8 mouse cellular contexts compared by ENCODE assay signal in the genomic region with DNA sequence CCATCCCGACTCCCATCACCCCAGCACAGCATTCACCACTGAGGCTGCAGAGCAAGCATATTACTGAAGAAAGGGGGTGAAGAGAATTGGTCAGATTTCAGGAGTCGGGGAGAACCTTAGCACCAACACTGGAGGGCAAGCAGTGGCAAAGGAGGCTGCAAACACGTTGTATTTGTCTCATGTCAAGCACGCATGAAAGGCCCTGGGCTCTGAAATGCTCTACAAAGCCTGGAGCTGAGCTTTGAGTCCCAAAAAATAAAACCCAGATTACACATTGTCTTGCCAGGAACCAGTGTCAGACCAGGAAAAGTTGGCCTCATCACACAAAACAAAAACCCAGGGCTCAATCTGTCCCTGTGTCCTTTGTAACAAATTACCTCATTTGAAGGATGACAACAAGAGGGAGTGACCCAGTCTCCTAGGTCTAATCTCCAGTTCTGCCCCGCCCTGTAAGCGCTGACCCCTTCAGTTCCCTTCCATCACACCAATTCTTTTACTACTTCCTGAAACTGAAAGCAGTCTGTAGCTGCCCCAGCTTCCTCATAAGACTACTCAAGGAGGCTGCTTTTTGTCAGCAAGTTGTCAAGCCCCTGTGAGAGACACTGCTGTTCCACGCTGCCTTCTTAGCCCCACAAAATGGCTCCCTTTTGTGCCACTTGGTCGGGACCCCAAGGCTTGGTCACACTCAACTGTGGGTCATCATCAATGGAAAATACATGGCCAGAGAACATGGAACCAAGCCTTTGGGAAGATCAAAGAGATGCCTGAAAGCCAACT. TPM values are rescaled to one million over a fixed set of nuclear protein-coding genes. Genes with fewer than 3 reads are reported as not detected.
DNase-seq lines count a peak whose midpoint lies in the region; ATAC-seq and TF ChIP-seq lines count a peak whose summit lies in the region.

No protein-coding gene starts in this region.

- no peaks in the 10 kb centered on the region for H3K27me3 ChIP-seq in limb, embryonic 12.5 days
- no peaks in the 10 kb centered on the region for H3K27me3 ChIP-seq in midbrain, embryonic 13.5 days
- no peaks in the 10 kb centered on the region for H3K27me3 ChIP-seq in stomach, postnatal 0 days (ENCODE audit: control insufficient read depth, insufficient read depth, low read length)

- WGBS in limb, embryonic 12.5 days = 40% methylated on average over 8 of the region's 8 CpGs
- 9% methylated on average over 8 of the region's 8 CpGs for WGBS in midbrain, embryonic 13.5 days
- WGBS in stomach, postnatal 0 days = 15% methylated on average over 8 of the region's 8 CpGs

- no peaks in the 10 kb centered on the region for H3K36me3 ChIP-seq in limb, embryonic 12.5 days
- peaks cover 6% of the 10 kb centered on the region; the same call in 1 of the 2 replicates for H3K36me3 ChIP-seq in midbrain, embryonic 13.5 days
- H3K36me3 ChIP-seq in stomach, postnatal 0 days (ENCODE audit: control insufficient read depth, insufficient read depth, low read length) = no peaks in the 10 kb centered on the region

- peak overlapping the region; percentile 92 for H3K9ac ChIP-seq in limb, embryonic 12.5 days (replicated peaks)
- H3K9ac ChIP-seq in midbrain, embryonic 13.5 days (replicated peaks) = peak overlapping the region; percentile 100
- H3K9ac ChIP-seq in stomach, postnatal 0 days (ENCODE audit: low read length) = peak overlapping the region; percentile 90

- H3K4me1 ChIP-seq in limb, embryonic 12.5 days (replicated peaks) = peaks cover 44% of the 10 kb centered on the region
- H3K4me1 ChIP-seq in midbrain, embryonic 13.5 days (replicated peaks) = peaks cover 50% of the 10 kb centered on the region
- H3K4me1 ChIP-seq in stomach, postnatal 0 days (replicated peaks; ENCODE audit: control insufficient read depth, insufficient read depth) = peaks cover 12% of the 10 kb centered on the region

- TF ChIP-seq EP300 in stomach, postnatal 0 days (optimal IDR thresholded peaks at IDR 0.05) = no peak

- peak; percentile 65 for DNase-seq in CD4-positive helper T cell, adult 2 months (ENCODE audit: low read depth, low spot score)
- DNase-seq in NIH3T3 (ENCODE audit: low read depth) = peak; percentile 16
- peak; percentile 40 for DNase-seq in heart, adult 8-10 months (ENCODE audit: low spot score)
- DNase-seq in stomach, postnatal 0 days (ENCODE audit: low spot score) = peak; percentile 62
- DNase-seq in layer of hippocampus, adult 8-10 months (ENCODE audit: low spot score in 2 of 2) = no peak
- no peak for DNase-seq in left cerebral cortex, postnatal 14 days (ENCODE audit: low spot score in 2 of 2)

- no peak for TF ChIP-seq CTCF in stomach, postnatal 0 days (IDR thresholded peaks at IDR 0.05; ENCODE audit: low read depth)

- peak overlapping the region; percentile 73 for H3K4me3 ChIP-seq in limb, embryonic 12.5 days (replicated peaks)
- H3K4me3 ChIP-seq in midbrain, embryonic 13.5 days (replicated peaks) = peak overlapping the region; percentile 100
- peak overlapping the region; percentile 79 for H3K4me3 ChIP-seq in stomach, postnatal 0 days (ENCODE audit: low read depth, low read length)

- intact Hi-C loops in left cerebral cortex, postnatal 14 days (cut with DNase I) = no loop called here

- peak overlapping the region; percentile 95 for H3K4me2 ChIP-seq in limb, embryonic 12.5 days
- H3K4me2 ChIP-seq in midbrain, embryonic 13.5 days (replicated peaks) = peak overlapping the region; percentile 76
- peak overlapping the region; percentile 94 for H3K4me2 ChIP-seq in stomach, postnatal 0 days (replicated peaks; ENCODE audit: low read depth)

- H3K27ac ChIP-seq in limb, embryonic 12.5 days = peak overlapping the region; percentile 57
- H3K27ac ChIP-seq in midbrain, embryonic 13.5 days = peak overlapping the region; percentile 92
- H3K27ac ChIP-seq in stomach, postnatal 0 days (replicated peaks) = peak overlapping the region; percentile 89

- no peaks in the 10 kb centered on the region for H3K9me3 ChIP-seq in limb, embryonic 12.5 days
- no peaks in the 10 kb centered on the region for H3K9me3 ChIP-seq in midbrain, embryonic 13.5 days
- no peaks in the 10 kb centered on the region for H3K9me3 ChIP-seq in stomach, postnatal 0 days (ENCODE audit: control insufficient read depth, low read length)

- ATAC-seq in limb, embryonic 12.5 days (ENCODE audit: insufficient number of reproducible peaks, insufficient read depth, low FRiP score, low TSS enrichment, low read depth) = no peak
- no peak for ATAC-seq in midbrain, embryonic 13.5 days
- peak; percentile 24 for ATAC-seq in stomach, postnatal 0 days (ENCODE audit: low FRiP score, low TSS enrichment)

RNA-seq across cellular contexts. Expression of a gene that starts 1.6 kb away (rescaled TPM):
- 100 to 1,000 TPM; 114 to 126 (median 121) TPM for total RNA-seq in heart, adult 8-10 months (2022)
- polyA plus RNA-seq in limb, embryonic 12.5 days (2016; fragmentation: Nextera tagmentation; extraction: Ambion mirVana) = 512 and 557 TPM in 2 replicates
- polyA plus RNA-seq in midbrain, embryonic 13.5 days (2015; fragmentation: Nextera tagmentation; extraction: Ambion mirVana) = 1,462 and 1,532 TPM in 2 replicates
- polyA plus RNA-seq in stomach, postnatal 0 days (2015; fragmentation: Nextera tagmentation; extraction: Ambion mirVana) = 356 and 371 TPM in 2 replicates
- total RNA-seq in layer of hippocampus, adult 8-10 months (2022) = 100 to 1,000 TPM; 109 to 139 (median 124) TPM
- 100 to 1,000 TPM; 206 TPM for total RNA-seq in left cerebral cortex, postnatal 14 days (2021)

RNA-seq across cellular contexts. Expression of a gene that starts 20.9 kb away (rescaled TPM):
- 10 to 100 TPM in 2 of 4 experiments, 1 to 10 TPM in 2; 8.7 to 14.9 (median 10.1) TPM for total RNA-seq in heart, adult 8-10 months (2022)
- 66.2 and 78.2 TPM in 2 replicates for polyA plus RNA-seq in limb, embryonic 12.5 days (2016; fragmentation: Nextera tagmentation; extraction: Ambion mirVana)
- 90.2 and 96.5 TPM in 2 replicates for polyA plus RNA-seq in midbrain, embryonic 13.5 days (2015; fragmentation: Nextera tagmentation; extraction: Ambion mirVana)
- polyA plus RNA-seq in stomach, postnatal 0 days (2015; fragmentation: Nextera tagmentation; extraction: Ambion mirVana) = 145 and 152 TPM in 2 replicates
- 10 to 100 TPM; 58.8 to 68.5 (median 66.3) TPM for total RNA-seq in layer of hippocampus, adult 8-10 months (2022)
- total RNA-seq in left cerebral cortex, postnatal 14 days (2021) = 10 to 100 TPM; 75.9 TPM

RNA-seq across cellular contexts. Expression of a gene that starts 23.5 kb away (rescaled TPM):
- 100 to 1,000 TPM; 166 to 179 (median 176) TPM for total RNA-seq in heart, adult 8-10 months (2022)
- 1,335 and 1,406 TPM in 2 replicates for polyA plus RNA-seq in limb, embryonic 12.5 days (2016; fragmentation: Nextera tagmentation; extraction: Ambion mirVana)
- 1,358 and 1,460 TPM in 2 replicates for polyA plus RNA-seq in midbrain, embryonic 13.5 days (2015; fragmentation: Nextera tagmentation; extraction: Ambion mirVana)
- polyA plus RNA-seq in stomach, postnatal 0 days (2015; fragmentation: Nextera tagmentation; extraction: Ambion mirVana) = 533 and 539 TPM in 2 replicates
- 100 to 1,000 TPM; 285 to 340 (median 310) TPM for total RNA-seq in layer of hippocampus, adult 8-10 months (2022)
- 100 to 1,000 TPM; 338 to 354 TPM for total RNA-seq in left cerebral cortex, postnatal 14 days (2021)

RNA-seq across cellular contexts. Expression of a gene that starts 37.1 kb away (rescaled TPM):
- total RNA-seq in heart, adult 8-10 months (2022) = 1 to 10 TPM; 1.2 to 2.2 (median 1.9) TPM
- 7.5 and 9.6 TPM in 2 replicates for polyA plus RNA-seq in limb, embryonic 12.5 days (2016; fragmentation: Nextera tagmentation; extraction: Ambion mirVana)
- 17.4 and 17.8 TPM in 2 replicates for polyA plus RNA-seq in midbrain, embryonic 13.5 days (2015; fragmentation: Nextera tagmentation; extraction: Ambion mirVana)
- polyA plus RNA-seq in stomach, postnatal 0 days (2015; fragmentation: Nextera tagmentation; extraction: Ambion mirVana) = 6.3 and 6.5 TPM in 2 replicates
- 10 to 100 TPM in 3 of 4 experiments, 1 to 10 TPM in 1; 10.0 to 16.7 (median 13.0) TPM for total RNA-seq in layer of hippocampus, adult 8-10 months (2022)
- 10 to 100 TPM in 1 of 2 experiments, 1 to 10 TPM in 1; 9.7 to 10.1 TPM for total RNA-seq in left cerebral cortex, postnatal 14 days (2021)

RNA-seq across cellular contexts. Expression of a gene that starts 50.3 kb away (rescaled TPM):
- not detected for total RNA-seq in heart, adult 8-10 months (2022)
- 0.15 TPM in 1 of 2 replicates, not detected in the other for polyA plus RNA-seq in limb, embryonic 12.5 days (2016; fragmentation: Nextera tagmentation; extraction: Ambion mirVana)
- polyA plus RNA-seq in midbrain, embryonic 13.5 days (2015; fragmentation: Nextera tagmentation; extraction: Ambion mirVana) = 0.09 and 0.13 TPM in 2 replicates
- 14.4 and 17.3 TPM in 2 replicates for polyA plus RNA-seq in stomach, postnatal 0 days (2015; fragmentation: Nextera tagmentation; extraction: Ambion mirVana)
- total RNA-seq in layer of hippocampus, adult 8-10 months (2022) = under 1 TPM in 1 of 4 experiments, not detected in 3; 0.21 TPM
- total RNA-seq in left cerebral cortex, postnatal 14 days (2021) = under 1 TPM in 1 of 2 experiments, not detected in 1; 0.15 TPM

Comparison
In these comparisons a context has a peak if more than half of its experiments do, and no peak if none do; other contexts are left out.
1. DNase-seq: peak in CD4-positive helper T cell, adult 2 months (single experiment), NIH3T3 (single experiment), heart, adult 8-10 months (single experiment) and stomach, postnatal 0 days (single experiment); none in layer of hippocampus, adult 8-10 months (0 of 2) and left cerebral cortex, postnatal 14 days (0 of 2).
2. Peak in every context shown above with its lines, with median percentiles within 50 percentile points of each other: H3K27ac ChIP-seq, H3K4me2 ChIP-seq, H3K4me3 ChIP-seq and H3K9ac ChIP-seq.